Mouse (Mus musculus) stomach, postnatal 0 days (tissue): Measurements from ENCODE around the gene Ggn. TPM values are rescaled to one million over a fixed set of nuclear protein-coding genes. Genes with fewer than 3 reads are reported as not detected.

ENCODE experiments used
- ATAC-seq: fragments of 200-750 bp; cut with Nextera tagmentation; 2 replicates; pipeline ENCODE4 v1.8.0; 2017; ENCODE audit not compliant: low FRiP score, low TSS enrichment
- DNase-seq: peaks from one replicate; pipeline ENCODE4 v3.0.0-alpha.2; 2016; ENCODE audit warnings: low spot score
- H3K27ac ChIP-seq: fragments of 300-500 bp; sonication (generic); replicated peaks from 2 replicates; pipeline ENCODE4 v1.5.1; 2014; ENCODE audit warnings: mild to moderate bottlenecking, control low read depth
- H3K27me3 ChIP-seq: fragments of 300-500 bp; sonication (generic); 2 replicates; pipeline ENCODE4 v1.6.1; 2014; ENCODE audit warnings: low read length; ENCODE audit not compliant: control insufficient read depth, insufficient read depth
- H3K36me3 ChIP-seq: fragments of 300-500 bp; sonication (generic); 2 replicates; pipeline ENCODE4 v1.6.1; 2014; ENCODE audit warnings: low read length, mixed read lengths; ENCODE audit not compliant: control insufficient read depth, insufficient read depth
- H3K4me1 ChIP-seq: fragments of 300-500 bp; sonication (generic); replicated peaks from 2 replicates; pipeline ENCODE4 v1.6.1; 2014; ENCODE audit warnings: antibody characterized with exemption; ENCODE audit not compliant: control insufficient read depth, insufficient read depth
- H3K4me2 ChIP-seq: fragments of 300-500 bp; sonication (generic); replicated peaks from 2 replicates; pipeline ENCODE4 v1.6.1; 2014; ENCODE audit warnings: low read depth, mild to moderate bottlenecking, control low read depth, moderate library complexity
- H3K4me3 ChIP-seq: fragments of 300-500 bp; sonication (generic); 2 replicates; pipeline ENCODE4 v1.5.1; 2014; ENCODE audit warnings: low read depth, low read length, control low read depth
- H3K9ac ChIP-seq: fragments of 300-500 bp; sonication (generic); 2 replicates; pipeline ENCODE4 v1.6.1; 2014; ENCODE audit warnings: mild to moderate bottlenecking, low read length, control low read depth, mixed read lengths
- H3K9me3 ChIP-seq: fragments of 300-500 bp; sonication (generic); 2 replicates; pipeline ENCODE4 v1.6.1; 2016; ENCODE audit warnings: low read length; ENCODE audit not compliant: control insufficient read depth
- CTCF ChIP-seq: IDR thresholded peaks from 2 replicates; pipeline ENCODE4 v1.5.1; 2016; ENCODE audit warnings: antibody characterized with exemption, low read depth, mild to moderate bottlenecking, moderate library complexity
- EP300 ChIP-seq: optimal IDR thresholded peaks from 2 replicates; pipeline ENCODE3; 2016; ENCODE audit warnings: antibody characterized with exemption
- WGBS: fragments of 180-500 bp; shearing (Covaris S2); extraction: QIAGEN DNeasy Blood & Tissue Kit; methylation state at CpG from one replicate; pipeline ENCODE4 v1.1.7; 2014; 5-methylcytosine and 5-hydroxymethylcytosine counted together
- polyA plus RNA-seq: library from polyadenylated mRNA; unstranded; fragments of >200 nt; fragmentation: Nextera tagmentation; extraction: Ambion mirVana; gene quantifications from 2 replicates; pipeline ENCODE4 v1.2.1, GENCODE M21; 2015

Ggn gene
- polyA plus RNA-seq, 1 experiment from 2014 or later, result 0.29 TPM

GRCm38 (mm10) chr7:29144006-29144405 lies 26.0 kb upstream of the Ggn start:
- WGBS, result 94% methylated on average over 4 of the region's 4 CpGs
- no peak for ATAC-seq
- no peaks in the 10 kb centered on the region for H3K36me3 ChIP-seq
- DNase-seq, result no peak
- TF ChIP-seq EP300 (no peak), CTCF (no peak)
- no peak overlapping the region for H3K4me3 ChIP-seq
- H3K27me3 ChIP-seq, result no peaks in the 10 kb centered on the region
- H3K4me2 ChIP-seq, result no peak overlapping the region
- H3K9ac ChIP-seq, result no peak overlapping the region
- H3K27ac ChIP-seq, result no peak overlapping the region
- no peaks in the 10 kb centered on the region for H3K4me1 ChIP-seq
- no peaks in the 10 kb centered on the region for H3K9me3 ChIP-seq

DNA sequence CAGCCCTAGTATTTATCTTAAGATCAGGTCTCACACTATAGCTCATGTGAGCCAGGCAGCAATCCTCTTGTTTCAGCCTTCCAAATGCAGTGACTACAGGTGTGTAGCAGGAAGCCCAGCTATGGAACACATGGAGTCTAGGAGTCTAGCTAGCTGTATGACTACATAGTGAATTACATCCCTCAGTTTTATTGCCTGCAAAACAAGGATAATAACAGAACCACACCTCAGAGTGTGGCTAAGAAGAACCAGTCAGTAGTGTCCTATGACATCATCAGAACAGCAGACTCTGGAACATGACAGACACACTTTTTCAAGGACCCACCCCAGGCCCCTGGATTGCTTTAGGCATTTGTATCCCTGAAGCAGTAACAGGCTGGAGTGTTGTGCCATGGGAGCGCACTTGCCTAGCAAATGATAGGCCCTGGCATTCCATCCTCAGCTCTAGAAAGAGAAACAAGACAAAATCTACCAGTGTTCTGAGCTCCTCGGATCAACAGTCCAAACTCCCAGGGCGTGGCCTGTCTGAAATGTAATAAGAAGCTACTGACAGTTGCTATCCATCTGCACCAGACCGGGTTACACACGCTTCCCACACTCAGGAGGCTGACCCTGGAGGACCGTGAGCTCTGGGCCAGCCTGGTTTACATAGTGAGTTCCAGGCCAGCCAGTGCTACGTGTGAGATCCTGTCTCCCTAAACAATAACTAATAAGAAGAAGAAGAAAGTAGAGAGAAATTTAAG lies 23.2 kb upstream of the Ggn start:
- H3K27ac ChIP-seq, result no peak overlapping the region

GRCm38 (mm10) chr7:29148771-29149170 lies 21.2 kb upstream of the Ggn start:
- Histone ChIP-seq H3K4me1 (no peaks in the 10 kb centered on the region), H3K4me2 (no peak overlapping the region), H3K4me3 (no peak overlapping the region), H3K27me3 (no peaks in the 10 kb centered on the region), H3K9me3 (no peaks in the 10 kb centered on the region), H3K9ac (no peak overlapping the region), H3K27ac (no peak overlapping the region), H3K36me3 (0 out of 2 replicates have a peak, but pooled peaks cover 3% of the 10 kb centered on the region)
- ATAC-seq (no peak), DNase-seq (no peak)
- WGBS, result 96% methylated on average over 14 of the region's 15 CpGs
- TF ChIP-seq CTCF (no peak), EP300 (no peak)

More for the DNA sequence above, 23.2 kb upstream of the Ggn start:
- no peaks in the 10 kb centered on the region for H3K9me3 ChIP-seq
- WGBS, result 67% methylated on average over 7 of the region's 7 CpGs
- TF ChIP-seq CTCF (no peak), EP300 (no peak)
- no peak overlapping the region for H3K4me2 ChIP-seq
- no peak overlapping the region for H3K4me3 ChIP-seq
- no peak for DNase-seq
- ATAC-seq, result no peak
- no peaks in the 10 kb centered on the region for H3K36me3 ChIP-seq
- no peak overlapping the region for H3K9ac ChIP-seq
- H3K27me3 ChIP-seq, result no peaks in the 10 kb centered on the region
- no peaks in the 10 kb centered on the region for H3K4me1 ChIP-seq

DNA sequence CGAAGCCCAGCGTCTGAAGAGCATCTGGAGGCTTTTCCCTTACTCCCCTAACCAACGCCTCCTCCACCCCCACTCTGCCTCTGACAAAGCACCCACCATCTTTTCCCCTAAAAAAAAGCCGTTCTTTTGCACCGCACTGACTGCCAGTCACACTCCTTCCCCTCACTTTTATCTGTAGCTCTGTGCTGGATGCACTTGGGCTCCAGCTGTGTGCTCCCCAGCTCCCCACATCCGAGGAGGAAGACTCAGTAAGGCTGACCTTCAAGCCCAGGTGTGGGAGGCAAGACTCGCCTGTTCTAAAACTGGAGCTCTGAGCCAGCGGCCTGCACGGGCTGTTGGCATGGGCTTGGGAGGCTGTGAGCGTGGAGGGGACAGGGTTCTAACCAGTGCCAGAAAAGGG lies 18.5 kb upstream of the Ggn start:
- no peak overlapping the region for H3K4me2 ChIP-seq
- no peak overlapping the region for H3K9ac ChIP-seq
- ATAC-seq, result no peak
- H3K4me1 ChIP-seq, result no peaks in the 10 kb centered on the region
- no peak overlapping the region for H3K27ac ChIP-seq
- H3K36me3 ChIP-seq, result peaks cover 3% of the 10 kb centered on the region; the same call in 1 of the 2 replicates
- TF ChIP-seq CTCF, result no peak
- no peak for TF ChIP-seq EP300
- no peaks in the 10 kb centered on the region for H3K27me3 ChIP-seq
- DNase-seq, result no peak
- no peak overlapping the region for H3K4me3 ChIP-seq
- no peaks in the 10 kb centered on the region for H3K9me3 ChIP-seq
- WGBS, result 63% methylated on average over 10 of the region's 10 CpGs

- H3K27me3 ChIP-seq, result no peaks in the 10 kb centered on the region
- no peak overlapping the region for H3K4me3 ChIP-seq
- no peak overlapping the region for H3K9ac ChIP-seq
- ATAC-seq (no peak), DNase-seq (no peak)
- no peak overlapping the region for H3K4me2 ChIP-seq
- 94% methylated on average over 14 of the region's 14 CpGs for WGBS
- TF ChIP-seq EP300, result no peak
- peak; percentile 38 for TF ChIP-seq CTCF
- peaks cover 3% of the 10 kb centered on the region; the same call in 1 of the 2 replicates for H3K36me3 ChIP-seq
- H3K27ac ChIP-seq, result no peak overlapping the region
- H3K4me1 ChIP-seq, result no peaks in the 10 kb centered on the region
- H3K9me3 ChIP-seq, result no peaks in the 10 kb centered on the region
Observed at GRCm38 (mm10) chr7:29154018-29154720, 15.8 kb upstream of the Ggn start.
